Mouse (Mus musculus) embryo, embryonic 10 days (tissue): ENCODE data around the gene Hk2.
"Not testable (repeated sequence)": the region's sequence is repeated elsewhere in the genome, so short reads cannot be mapped to it uniquely, and the experiment has no call there.

ENCODE experiments used
- DNase-seq: peaks from one replicate; pipeline ENCODE4 v3.0.0-alpha.2; 2015; ENCODE audit warnings: low spot score

The Hk2 gene

DNA sequence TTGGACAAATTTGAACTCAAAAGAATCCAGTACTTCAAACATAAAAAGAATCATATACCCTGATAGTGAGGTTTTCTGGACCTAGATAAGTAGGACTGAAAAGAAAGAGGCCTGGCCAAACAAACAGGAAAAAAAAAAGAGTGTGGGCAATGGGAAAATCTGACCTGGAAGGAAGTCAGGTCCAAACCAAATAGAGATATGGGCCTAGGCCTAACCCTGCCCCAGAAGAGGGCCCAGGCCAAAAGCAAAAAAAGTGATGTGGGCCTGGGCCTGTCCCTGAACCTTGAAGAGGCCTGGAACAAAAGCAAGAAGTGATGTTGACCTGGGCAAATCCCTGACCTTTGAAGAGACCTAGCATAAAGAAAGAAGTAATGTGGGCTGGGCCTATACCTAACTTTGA, 90.1 kb downstream of the Hk2 start:
- DNase-seq, result no peak

DNA sequence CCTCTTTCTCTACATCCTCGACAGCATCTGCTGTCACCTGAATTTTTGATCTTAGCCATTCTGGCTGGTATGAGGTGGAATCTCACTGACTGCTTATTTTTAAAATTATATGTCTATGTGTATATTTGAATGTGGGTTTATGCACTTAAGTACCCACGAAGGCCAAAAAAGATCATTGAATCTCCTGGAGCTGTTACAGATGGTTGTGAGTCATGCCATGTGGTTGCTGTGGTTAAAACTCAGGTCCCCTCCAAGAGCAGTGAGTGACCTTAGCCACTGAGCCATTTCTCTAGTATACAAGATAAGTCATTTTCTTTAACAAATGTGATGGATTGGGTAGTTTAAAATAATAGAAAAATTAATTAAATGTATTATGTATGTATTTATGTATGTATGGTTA, 95.0 kb downstream of the Hk2 start:
- DNase-seq, result not testable (repeated sequence)

DNA sequence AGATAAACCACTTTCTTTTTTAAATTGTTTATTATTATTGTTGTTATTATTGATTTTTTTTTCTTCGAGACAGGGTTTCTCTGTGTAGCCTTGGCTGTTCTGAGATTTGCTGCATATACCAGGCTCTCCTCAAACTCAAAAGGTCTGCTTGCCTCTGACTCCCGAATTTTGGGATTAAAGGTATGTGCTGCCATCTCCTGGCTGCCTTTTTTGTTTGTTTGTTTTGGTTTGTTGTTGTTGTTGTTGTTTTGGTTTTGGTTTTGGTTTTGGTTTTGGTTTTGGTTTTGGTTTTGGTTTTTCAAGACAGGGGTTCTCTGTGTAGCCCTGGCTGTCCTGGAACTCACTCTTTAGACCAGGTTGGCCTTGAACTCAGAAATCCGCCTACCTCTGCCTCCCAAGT, 96.6 kb downstream of the Hk2 start:
- not testable (repeated sequence) for DNase-seq
